Mouse (Mus musculus) forebrain, embryonic 12.5 days (tissue): ENCODE measurements at regions not wholly inside any gene's neighbourhood (a gene's known extent, or its start where the extent isn't known, plus 50 kb on each side); places are given as distances from the start of the nearest gene placed in this dataset.
A peak's percentile ranks its signal among the peaks of the same experiment; 100 is the strongest.

Source experiments
- ATAC-seq: fragments of 200-750 bp; cut with Nextera tagmentation; 2 replicates; pipeline ENCODE4 v1.8.0; 2017; ENCODE audit warnings: moderate TSS enrichment; ENCODE audit not compliant: low FRiP score
- H3K27ac ChIP-seq: fragments of 300-500 bp; sonication (generic); 2 replicates; pipeline ENCODE4 v1.5.1; 2016; ENCODE audit warnings: mild to moderate bottlenecking
- H3K27me3 ChIP-seq: fragments of 300-500 bp; sonication (generic); 2 replicates; pipeline ENCODE4 v1.6.1; 2016; ENCODE audit warnings: mild to moderate bottlenecking
- H3K36me3 ChIP-seq: fragments of 300-500 bp; sonication (generic); replicated peaks from 2 replicates; pipeline ENCODE4 v1.6.1; 2016; ENCODE audit warnings: mild to moderate bottlenecking
- H3K4me1 ChIP-seq: fragments of 300-500 bp; sonication (generic); 2 replicates; pipeline ENCODE4 v1.6.1; 2016
- H3K4me2 ChIP-seq: fragments of 300-500 bp; sonication (generic); 2 replicates; pipeline ENCODE4 v1.6.1; 2016; ENCODE audit warnings: mild to moderate bottlenecking, moderate library complexity
- H3K4me3 ChIP-seq: fragments of 300-500 bp; sonication (generic); replicated peaks from 2 replicates; pipeline ENCODE4 v1.5.1; 2016; ENCODE audit warnings: mild to moderate bottlenecking
- H3K9ac ChIP-seq: fragments of 300-500 bp; sonication (generic); 2 replicates; pipeline ENCODE4 v1.6.1; 2016; ENCODE audit warnings: mild to moderate bottlenecking
- H3K9me3 ChIP-seq: fragments of 300-500 bp; sonication (generic); 2 replicates; pipeline ENCODE4 v1.6.1; 2016
- WGBS: fragments of 180-500 bp; shearing (Covaris S2); methylation state at CpG from one replicate; pipeline ENCODE4 v1.1.7; 2016; 5-methylcytosine and 5-hydroxymethylcytosine counted together

GRCm38 (mm10) chr10:96756355-96757084 lies 139.7 kb downstream of the Btg1 start:
- H3K9ac ChIP-seq, result no peak overlapping the region
- H3K4me2 ChIP-seq, result no peak overlapping the region
- WGBS, result 44% methylated on average over 5 of the region's 5 CpGs
- no peaks in the 10 kb centered on the region for H3K36me3 ChIP-seq
- H3K4me1 ChIP-seq, result peaks cover 41% of the 10 kb centered on the region
- no peaks in the 10 kb centered on the region for H3K27me3 ChIP-seq
- no peaks in the 10 kb centered on the region for H3K9me3 ChIP-seq
- H3K4me3 ChIP-seq, result no peak overlapping the region
- ATAC-seq, result no peak
- H3K27ac ChIP-seq, result no peak overlapping the region

GRCm38 (mm10) chr10:96757311-96757710 lies 140.5 kb downstream of the Btg1 start:
- WGBS, result 78% methylated on average over 1 of the region's 1 CpGs
- H3K4me3 ChIP-seq, result no peak overlapping the region
- H3K36me3 ChIP-seq, result no peaks in the 10 kb centered on the region
- no peak overlapping the region for H3K4me2 ChIP-seq
- no peak overlapping the region for H3K27ac ChIP-seq
- H3K9ac ChIP-seq, result no peak overlapping the region
- no peaks in the 10 kb centered on the region for H3K27me3 ChIP-seq
- H3K4me1 ChIP-seq, result peaks cover 34% of the 10 kb centered on the region
- no peak for ATAC-seq
- no peaks in the 10 kb centered on the region for H3K9me3 ChIP-seq

DNA sequence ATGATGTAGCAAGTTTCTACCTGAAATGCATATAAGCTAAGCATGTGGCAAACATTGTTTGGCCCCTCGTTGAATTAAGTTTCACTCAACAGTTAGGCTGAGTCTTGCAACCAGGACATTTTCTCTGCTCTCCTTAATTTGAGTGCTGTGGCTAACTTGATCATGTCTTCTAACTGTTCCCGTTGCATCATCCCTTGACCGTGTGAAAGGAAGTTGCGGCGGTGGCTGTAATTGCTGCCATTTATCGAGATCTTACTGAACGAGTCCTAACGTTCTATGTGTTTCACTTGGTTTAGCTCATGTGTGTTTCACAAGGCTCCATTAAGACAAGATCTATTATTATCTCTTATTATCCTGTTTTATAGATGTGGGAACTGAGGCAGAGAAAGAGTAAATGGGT lies 144.8 kb downstream of the Btg1 start:
- Histone ChIP-seq H3K4me3 (no peak overlapping the region), H3K27me3 (no peaks in the 10 kb centered on the region), H3K9me3 (no peaks in the 10 kb centered on the region), H3K36me3 (no peaks in the 10 kb centered on the region), H3K9ac (no peak overlapping the region), H3K27ac (no peak overlapping the region), H3K4me1 (peaks cover 2% of the 10 kb centered on the region; the same call in 1 of the 2 replicates), H3K4me2 (no peak overlapping the region)
- no peak for ATAC-seq
- WGBS, result 89% methylated on average over 8 of the region's 8 CpGs

- Histone ChIP-seq H3K9me3 (no peaks in the 10 kb centered on the region), H3K4me1 (no peaks in the 10 kb centered on the region), H3K4me3 (no peak overlapping the region), H3K9ac (no peak overlapping the region), H3K4me2 (no peak overlapping the region), H3K27ac (no peak overlapping the region), H3K36me3 (no peaks in the 10 kb centered on the region), H3K27me3 (no peaks in the 10 kb centered on the region)
- no peak for ATAC-seq
- 92% methylated on average over 5 of the region's 5 CpGs for WGBS
Measured at GRCm38 (mm10) chr10:96765626-96766025, 148.8 kb downstream of the Btg1 start.

DNA sequence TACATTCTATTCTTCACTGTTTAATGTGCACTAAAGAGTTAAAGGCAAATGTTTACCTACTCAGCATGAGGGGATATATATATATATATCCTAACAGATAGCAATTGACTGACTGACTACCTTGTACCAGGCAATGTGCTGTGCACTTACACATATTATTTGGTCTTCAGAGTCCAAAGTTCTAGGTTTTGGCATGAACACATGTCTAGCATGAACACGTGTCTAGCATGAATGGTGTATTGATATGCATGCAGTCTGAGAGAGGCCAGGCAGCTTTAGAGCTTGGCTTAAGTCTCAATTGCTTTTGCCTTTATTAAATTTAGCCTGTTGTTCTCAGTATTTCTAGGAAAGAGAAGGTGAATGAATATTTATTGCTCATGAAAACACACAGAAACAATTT lies 161.4 kb downstream of the Btg1 start:
- H3K9me3 ChIP-seq, result no peaks in the 10 kb centered on the region
- ATAC-seq, result no peak
- H3K27me3 ChIP-seq, result no peaks in the 10 kb centered on the region
- H3K9ac ChIP-seq, result no peak overlapping the region
- 86% methylated on average over 1 of the region's 1 CpGs for WGBS
- no peaks in the 10 kb centered on the region for H3K36me3 ChIP-seq
- H3K27ac ChIP-seq, result no peak overlapping the region
- no peak overlapping the region for H3K4me2 ChIP-seq
- no peak overlapping the region for H3K4me3 ChIP-seq
- no peaks in the 10 kb centered on the region for H3K4me1 ChIP-seq

- no peak for ATAC-seq
- WGBS, result 94% methylated on average over 5 of the region's 5 CpGs
- Histone ChIP-seq H3K27me3 (no peaks in the 10 kb centered on the region), H3K4me1 (no peaks in the 10 kb centered on the region), H3K36me3 (no peaks in the 10 kb centered on the region), H3K9me3 (no peaks in the 10 kb centered on the region), H3K4me2 (no peak overlapping the region), H3K27ac (no peak overlapping the region), H3K4me3 (no peak overlapping the region), H3K9ac (no peak overlapping the region)
Measured at GRCm38 (mm10) chr10:96783966-96784365, 167.2 kb downstream of the Btg1 start.

DNA sequence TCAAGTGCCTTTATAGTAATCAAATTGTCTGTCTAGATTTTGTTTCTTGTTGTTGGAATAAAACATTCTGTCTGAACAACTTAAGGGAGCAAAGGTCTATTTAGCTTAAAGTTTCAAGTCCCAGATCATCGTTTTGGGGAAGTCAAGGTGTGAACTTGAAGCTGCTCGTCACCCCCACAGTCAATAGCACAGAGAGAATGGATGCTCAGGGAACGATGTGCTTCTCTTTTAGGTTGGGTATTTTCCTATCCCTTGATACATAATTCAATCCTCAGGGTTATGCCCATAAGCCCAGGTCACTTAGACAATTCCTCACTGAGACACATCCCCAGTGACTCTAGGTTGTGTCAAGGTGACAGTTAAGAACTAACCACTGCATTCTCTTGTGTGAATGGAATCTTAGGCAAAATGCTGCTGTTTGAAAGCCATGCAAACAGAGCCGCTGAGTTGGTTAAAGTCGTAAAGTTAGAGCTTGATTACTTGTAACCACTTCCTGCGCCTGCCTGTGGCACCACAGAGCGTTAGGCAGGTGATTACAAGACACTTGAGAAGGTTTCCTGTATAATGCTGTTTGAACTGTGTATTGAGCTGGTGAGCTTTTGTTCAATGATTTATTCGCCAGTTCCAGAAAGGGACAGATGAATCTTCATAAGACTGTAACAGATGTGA lies 170.2 kb downstream of the Btg1 start:
- Histone ChIP-seq H3K27me3 (no peaks in the 10 kb centered on the region), H3K4me2 (no peak overlapping the region), H3K36me3 (no peaks in the 10 kb centered on the region), H3K9ac (no peak overlapping the region), H3K27ac (no peak overlapping the region), H3K9me3 (no peaks in the 10 kb centered on the region), H3K4me3 (no peak overlapping the region), H3K4me1 (no peaks in the 10 kb centered on the region)
- ATAC-seq, result no peak
- WGBS, result 85% methylated on average over 8 of the region's 8 CpGs

DNA sequence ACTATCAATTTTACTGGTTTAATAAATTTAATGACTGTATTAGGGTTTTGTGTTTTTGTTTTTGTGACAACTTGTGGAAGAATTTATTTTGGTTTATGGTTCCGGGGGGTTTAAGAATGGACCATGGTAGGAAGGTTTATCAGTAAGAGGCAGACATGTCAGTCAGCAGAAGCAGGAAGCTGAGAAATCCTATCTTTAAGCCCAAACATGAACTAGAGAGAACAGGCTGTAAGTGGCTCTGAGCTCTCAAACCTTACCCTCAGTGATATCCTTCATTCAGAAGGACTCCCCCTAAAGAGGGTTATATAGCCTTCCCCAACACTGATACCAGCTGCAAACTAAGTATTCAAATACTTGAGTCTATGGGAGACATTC lies 170.8 kb downstream of the Btg1 start:
- no peaks in the 10 kb centered on the region for H3K27me3 ChIP-seq
- H3K4me3 ChIP-seq, result no peak overlapping the region
- H3K36me3 ChIP-seq, result no peaks in the 10 kb centered on the region
- ATAC-seq, result no peak
- 88% methylated on average over 1 of the region's 1 CpGs for WGBS
- no peak overlapping the region for H3K9ac ChIP-seq
- H3K27ac ChIP-seq, result no peak overlapping the region
- H3K4me1 ChIP-seq, result no peaks in the 10 kb centered on the region
- no peak overlapping the region for H3K4me2 ChIP-seq
- H3K9me3 ChIP-seq, result no peaks in the 10 kb centered on the region

DNA sequence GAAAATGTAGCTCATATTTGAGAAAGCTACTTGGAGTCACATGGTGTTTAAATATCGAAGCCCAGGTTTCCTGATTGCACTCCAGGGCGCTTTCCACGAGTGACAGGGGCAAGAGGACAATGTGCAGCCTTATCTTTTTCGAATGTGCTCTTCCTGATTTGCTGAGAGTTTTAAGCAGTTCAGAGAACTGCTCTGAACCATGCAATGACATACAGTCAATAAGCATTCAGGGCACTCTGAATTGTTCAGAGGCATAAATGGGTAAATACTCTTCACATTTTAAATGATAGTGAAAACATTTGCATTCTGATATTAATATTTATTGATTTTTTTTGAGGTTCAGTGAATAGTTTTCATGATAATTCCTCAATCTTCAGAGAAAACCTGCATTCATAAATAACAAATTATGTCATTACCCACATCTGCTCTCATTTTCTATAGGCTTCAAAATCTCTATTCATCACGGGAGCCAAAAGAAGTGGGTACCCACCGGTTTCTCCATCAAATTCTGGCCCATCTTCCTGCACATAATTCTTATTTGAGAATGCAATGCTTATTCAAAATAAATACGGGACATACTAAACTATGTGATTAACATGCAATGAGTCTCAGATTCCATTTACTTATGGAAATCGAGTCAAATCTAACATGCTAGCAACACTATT lies 171.7 kb downstream of the Btg1 start:
- Histone ChIP-seq H3K4me2 (no peak overlapping the region), H3K27me3 (no peaks in the 10 kb centered on the region), H3K4me1 (no peaks in the 10 kb centered on the region), H3K9me3 (no peaks in the 10 kb centered on the region), H3K4me3 (no peak overlapping the region), H3K36me3 (no peaks in the 10 kb centered on the region), H3K9ac (no peak overlapping the region), H3K27ac (no peak overlapping the region)
- ATAC-seq, result 0 out of 2 replicates have a peak, but pooled peaks have one; percentile 30
- 72% methylated on average over 8 of the region's 8 CpGs for WGBS

GRCm38 (mm10) chr10:96797116-96797515 lies 180.3 kb downstream of the Btg1 start:
- Histone ChIP-seq H3K9ac (no peak overlapping the region), H3K9me3 (no peaks in the 10 kb centered on the region), H3K4me1 (no peaks in the 10 kb centered on the region), H3K36me3 (no peaks in the 10 kb centered on the region), H3K4me3 (no peak overlapping the region), H3K4me2 (no peak overlapping the region), H3K27me3 (no peaks in the 10 kb centered on the region), H3K27ac (no peak overlapping the region)
- 82% methylated on average over 6 of the region's 6 CpGs for WGBS
- ATAC-seq, result no peak

DNA sequence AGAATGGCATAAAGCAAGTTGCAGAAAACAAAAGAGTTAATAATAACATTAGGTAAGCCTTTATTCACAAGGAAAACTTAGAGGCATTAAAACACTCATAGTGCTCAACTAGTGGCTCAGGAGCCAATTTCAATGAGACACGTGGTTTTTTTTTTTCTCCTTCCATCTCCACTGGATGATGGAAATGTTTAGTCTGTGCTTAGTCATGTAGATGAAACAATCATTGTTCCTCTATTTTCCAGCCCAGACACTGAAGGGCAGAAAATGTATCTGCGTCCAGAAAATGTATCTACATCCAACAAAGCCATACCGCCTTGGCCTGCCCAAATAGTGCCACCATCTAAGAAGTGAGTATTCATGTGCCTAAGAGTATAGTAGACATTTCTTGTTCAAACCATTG lies 184.0 kb downstream of the Btg1 start:
- Histone ChIP-seq H3K4me2 (no peak overlapping the region), H3K27ac (no peak overlapping the region), H3K4me3 (no peak overlapping the region), H3K9ac (no peak overlapping the region), H3K4me1 (peaks cover 4% of the 10 kb centered on the region; the same call in 1 of the 2 replicates), H3K9me3 (no peaks in the 10 kb centered on the region), H3K27me3 (no peaks in the 10 kb centered on the region), H3K36me3 (no peaks in the 10 kb centered on the region)
- ATAC-seq, result no peak
- WGBS, result 76% methylated on average over 3 of the region's 3 CpGs

DNA sequence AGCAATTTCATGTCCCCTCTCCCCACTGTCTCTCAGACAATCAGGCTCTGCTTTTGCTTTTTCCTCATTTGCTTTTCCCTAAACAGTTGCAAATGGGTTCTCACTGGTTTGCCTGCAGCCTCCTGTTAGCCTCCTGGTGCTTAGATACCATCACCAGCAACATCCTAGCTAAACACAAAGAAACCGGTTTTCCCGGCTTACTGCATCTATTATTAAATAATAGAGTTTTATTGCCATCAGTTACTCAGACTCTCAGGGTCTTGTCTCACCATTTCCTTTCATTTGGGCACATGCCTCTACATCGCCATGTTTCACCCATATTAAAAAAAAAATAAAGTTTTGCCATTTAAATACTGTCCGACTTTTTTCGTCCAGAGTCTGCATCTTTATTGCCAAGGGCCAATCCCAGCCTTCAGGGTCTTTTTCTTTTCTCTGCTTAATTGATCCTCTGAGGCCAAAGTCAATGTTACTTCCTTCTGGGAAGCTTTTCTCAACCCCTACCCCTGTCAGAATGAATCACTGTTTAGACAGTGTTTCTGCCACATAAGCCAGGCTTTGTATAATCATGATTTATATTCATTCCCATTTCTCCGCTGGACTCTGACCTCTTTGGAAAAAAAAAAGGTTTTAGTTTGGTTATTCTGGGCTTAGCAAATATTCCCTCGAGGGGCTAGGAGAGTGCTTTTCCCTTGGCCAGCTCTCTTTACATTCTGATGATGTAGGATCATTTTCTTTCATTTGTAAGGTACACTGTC lies 187.4 kb downstream of the Btg1 start:
- Histone ChIP-seq H3K27me3 (no peaks in the 10 kb centered on the region), H3K4me3 (no peak overlapping the region), H3K4me2 (no peak overlapping the region), H3K4me1 (peaks cover 4% of the 10 kb centered on the region; the same call in 1 of the 2 replicates), H3K9ac (no peak overlapping the region), H3K36me3 (no peaks in the 10 kb centered on the region), H3K9me3 (no peaks in the 10 kb centered on the region), H3K27ac (no peak overlapping the region)
- WGBS, result 55% methylated on average over 7 of the region's 7 CpGs
- ATAC-seq, result no peak
